Mouse (Mus musculus) layer of hippocampus, adult 8-10 months (tissue): ENCODE results near the gene Col13a1. TPM values are rescaled to one million over a fixed set of nuclear protein-coding genes. Genes with fewer than 3 reads are reported as not detected.

Experiments
- DNase-seq, 2 experiments: peaks; one replicate each; pipeline ENCODE4 v3.0.0; 2022; ENCODE audit warnings: low spot score in 2 of 2
- total RNA-seq, 4 experiments: library from RNA; stranded (reverse); gene quantifications; 2 replicates each; pipeline ENCODE4 v1.2.4; 2022

The Col13a1 gene
- total RNA-seq, 4 experiments from 2014 or later = 1.3 to 2.1 (median 1.7) TPM

GRCm38 (mm10) chr10:61906226-61906625 lies 72.7 kb downstream of the Col13a1 start:
- no peak for DNase-seq

- peak in 1 of 2 experiments; percentile 7 for DNase-seq
Measured at GRCm38 (mm10) chr10:61905308-61905707, 73.6 kb downstream of the Col13a1 start.

- no peak for DNase-seq
Measured at GRCm38 (mm10) chr10:61898116-61898515, 80.8 kb downstream of the Col13a1 start.

- DNase-seq = no peak
Measured at GRCm38 (mm10) chr10:61894564-61894963, 84.3 kb downstream of the Col13a1 start.

- DNase-seq = no peak
Measured at GRCm38 (mm10) chr10:61891138-61891537, 87.8 kb downstream of the Col13a1 start.

- no peak for DNase-seq
Measured at GRCm38 (mm10) chr10:61890294-61890693, 88.6 kb downstream of the Col13a1 start.

GRCm38 (mm10) chr10:61879427-61879826 lies 99.5 kb downstream of the Col13a1 start:
- peak in 1 of 2 experiments; percentile 5 for DNase-seq

- peak; percentile 5 to 42 for DNase-seq
Measured at GRCm38 (mm10) chr10:61877787-61878186, 101.1 kb downstream of the Col13a1 start.

- no peak for DNase-seq
Measured at GRCm38 (mm10) chr10:61869796-61870195, 109.1 kb downstream of the Col13a1 start.

GRCm38 (mm10) chr10:61866045-61866580 lies 112.8 kb downstream of the Col13a1 start:
- DNase-seq = no peak

- no peak for DNase-seq
Measured at GRCm38 (mm10) chr10:61859451-61859850, 119.5 kb downstream of the Col13a1 start.

GRCm38 (mm10) chr10:61855139-61855675 lies 123.7 kb downstream of the Col13a1 start:
- no peak for DNase-seq

GRCm38 (mm10) chr10:61852824-61853223 lies 126.1 kb downstream of the Col13a1 start:
- DNase-seq = no peak

GRCm38 (mm10) chr10:61848553-61848952 lies 130.4 kb downstream of the Col13a1 start:
- no peak for DNase-seq

- DNase-seq = no peak
Measured at GRCm38 (mm10) chr10:61845476-61845875, 133.4 kb downstream of the Col13a1 start.

- no peak for DNase-seq
Measured at GRCm38 (mm10) chr10:61844475-61844874, 134.4 kb downstream of the Col13a1 start.

GRCm38 (mm10) chr10:61842261-61842660 lies 136.6 kb downstream of the Col13a1 start:
- DNase-seq = no peak

GRCm38 (mm10) chr10:61839326-61839725 lies 139.6 kb downstream of the Col13a1 start:
- no peak for DNase-seq

- peak in 1 of 2 experiments; percentile 18 for DNase-seq
Measured at GRCm38 (mm10) chr10:61838769-61839168, 140.1 kb downstream of the Col13a1 start.

- no peak for DNase-seq
Measured at GRCm38 (mm10) chr10:61837286-61837685, 141.6 kb downstream of the Col13a1 start.

- no peak for DNase-seq
Measured at GRCm38 (mm10) chr10:61834288-61834687, 144.6 kb downstream of the Col13a1 start.

GRCm38 (mm10) chr10:61832713-61833112 lies 146.2 kb downstream of the Col13a1 start:
- DNase-seq = no peak

- DNase-seq = no peak
Measured at GRCm38 (mm10) chr10:61831741-61832140, 147.2 kb downstream of the Col13a1 start.
